ENCODE assay signal across 11 mouse cellular contexts in genomic region chr3:21991681-21992152, GRCm38 (mm10).
DNase-seq lines count a peak whose midpoint lies in the region; ATAC-seq and TF ChIP-seq lines count a peak whose summit lies in the region.
"Had no signal": no experiment of that assay in that cellular context is flagged by ENCODE, and none has a peak within 500 bp of the region (broad histone marks: within the 10 kb centered on the region; RNA-seq: fewer than 3 reads in every experiment).

No protein-coding gene starts in this region.

- H3K36me3 ChIP-seq in intestine, postnatal 0 days (ENCODE audit: control insufficient read depth, insufficient read depth): no peaks in the 10 kb centered on the region
- H3K36me3 ChIP-seq: limb, embryonic 10.5 days; stomach, embryonic 15.5 days had no signal

- TF ChIP-seq CTCF in intestine, postnatal 0 days (IDR thresholded peaks at IDR 0.05; ENCODE audit: low read depth): no peak

- H3K9ac ChIP-seq in intestine, postnatal 0 days (ENCODE audit: low read depth, low read length): no peak overlapping the region
- H3K9ac ChIP-seq: stomach, embryonic 15.5 days had no signal

- H3K4me2 ChIP-seq in intestine, postnatal 0 days (replicated peaks; ENCODE audit: low read depth): peak overlapping the region; percentile 18; the same call in 1 of the 2 replicates
- H3K4me2 ChIP-seq: stomach, embryonic 15.5 days had no signal

- H3K4me1 ChIP-seq in intestine, postnatal 0 days (replicated peaks; ENCODE audit: control insufficient read depth, insufficient read depth, low read length): peaks cover 14% of the 10 kb centered on the region
- H3K4me1 ChIP-seq: stomach, embryonic 15.5 days had no signal

- H3K27ac ChIP-seq in intestine, postnatal 0 days (ENCODE audit: low read depth, low read length): peak overlapping the region; percentile 52
- H3K27ac ChIP-seq: limb, embryonic 10.5 days; stomach, embryonic 15.5 days had no signal

- no peaks in the 10 kb centered on the region for H3K9me3 ChIP-seq in intestine, postnatal 0 days (ENCODE audit: control insufficient read depth)
- H3K9me3 ChIP-seq: limb, embryonic 10.5 days; stomach, embryonic 15.5 days had no signal

- 32% methylated on average over 9 of the region's 9 CpGs for WGBS in intestine, postnatal 0 days

- no peak overlapping the region for H3K4me3 ChIP-seq in intestine, postnatal 0 days (ENCODE audit: low read depth, low read length)
- H3K4me3 ChIP-seq: limb, embryonic 10.5 days; stomach, embryonic 15.5 days had no signal

- DNase-seq in cerebellum, postnatal 10 days: peak; percentile 11 to 27
- DNase-seq in skeletal muscle tissue, adult 2 months (ENCODE audit: low read depth, low spot score): peak; percentile 21
- DNase-seq in cerebellum, postnatal 36 days: no peak
- no peak for DNase-seq in adrenal gland, adult 8-10 months
- DNase-seq in adrenal gland, postnatal 4 days (ENCODE audit: low spot score in 2 of 2): no peak
- DNase-seq: heart, postnatal 10 days had no signal

- ATAC-seq in cerebellum, adult (ENCODE audit: insufficient number of reproducible peaks, low FRiP score, low TSS enrichment): no peak
- peak; percentile 44 for ATAC-seq in CD4-positive, CD25-positive, alpha-beta regulatory T cell, adult 4 months
- ATAC-seq in intestine, postnatal 0 days: peak; percentile 6; the same call in 1 of the 2 replicates

- H3K27me3 ChIP-seq in intestine, postnatal 0 days (replicated peaks; ENCODE audit: control insufficient read depth, insufficient read depth, low read length): no peaks in the 10 kb centered on the region
- H3K27me3 ChIP-seq: stomach, embryonic 15.5 days had no signal

Comparison
In these comparisons a context has a peak if more than half of its experiments do, and no peak if none do; other contexts are left out.
1. DNase-seq: peak in cerebellum, postnatal 10 days (2 of 2) and skeletal muscle tissue, adult 2 months (single experiment); none in cerebellum, postnatal 36 days (0 of 2), adrenal gland, adult 8-10 months (single experiment) and adrenal gland, postnatal 4 days (0 of 2).